Mouse (Mus musculus) liver, postnatal 0 days (tissue): ENCODE measurements at regions not wholly inside any gene's neighbourhood (a gene's known extent, or its start where the extent isn't known, plus 50 kb on each side); places are given as distances from the start of the nearest gene placed in this dataset.

Source experiments
- ATAC-seq: fragments of 200-750 bp; cut with Nextera tagmentation; 2 replicates; pipeline ENCODE4 v1.8.0; 2017; ENCODE audit warnings: mild to moderate bottlenecking, moderate library complexity
- DNase-seq: peaks from one replicate; pipeline ENCODE4 v3.0.0-alpha.2; 2016
- H3K27ac ChIP-seq: fragments of 300-500 bp; sonication (generic); 2 replicates; pipeline ENCODE4 v1.5.1; 2014; ENCODE audit warnings: antibody characterized with exemption, moderate library complexity, mild to moderate bottlenecking, low read depth
- H3K27me3 ChIP-seq: fragments of 300-500 bp; sonication (generic); 2 replicates; pipeline ENCODE4 v1.6.1; 2014; ENCODE audit warnings: low read length, control low read depth, mixed read lengths; ENCODE audit not compliant: insufficient read depth
- H3K36me3 ChIP-seq: fragments of 300-500 bp; sonication (generic); replicated peaks from 2 replicates; pipeline ENCODE4 v1.6.1; 2014; ENCODE audit warnings: mild to moderate bottlenecking, control low read depth, low read length, moderate library complexity, mixed read lengths; ENCODE audit not compliant: insufficient read depth
- H3K4me1 ChIP-seq: fragments of 300-500 bp; sonication (generic); 2 replicates; pipeline ENCODE4 v1.6.1; 2014; ENCODE audit warnings: antibody characterized with exemption, mild to moderate bottlenecking, control low read depth; ENCODE audit not compliant: insufficient read depth
- H3K4me2 ChIP-seq: fragments of 300-500 bp; sonication (generic); 2 replicates; pipeline ENCODE4 v1.6.1; 2014; ENCODE audit warnings: low read depth, mild to moderate bottlenecking, low read length, moderate library complexity, mixed read lengths
- H3K4me3 ChIP-seq: fragments of 300-500 bp; sonication (generic); 2 replicates; pipeline ENCODE4 v1.5.1; 2014; ENCODE audit warnings: low read depth, low read length
- H3K9ac ChIP-seq: fragments of 300-500 bp; sonication (generic); replicated peaks from 2 replicates; pipeline ENCODE4 v1.6.1; 2014; ENCODE audit warnings: mild to moderate bottlenecking, moderate library complexity
- H3K9me3 ChIP-seq: fragments of 300-500 bp; sonication (generic); 2 replicates; pipeline ENCODE4 v1.6.1; 2016; ENCODE audit warnings: mild to moderate bottlenecking, control low read depth, low read length, mixed read lengths
- CTCF ChIP-seq: sonication (generic); IDR thresholded peaks from 2 replicates; pipeline ENCODE4 v1.5.1; 2016; ENCODE audit warnings: antibody characterized with exemption, low read depth
- WGBS: fragments of 180-500 bp; shearing (Covaris S2); extraction: QIAGEN DNeasy Blood & Tissue Kit; methylation state at CpG from one replicate; pipeline ENCODE4 v1.1.7; 2014; ENCODE audit not compliant: insufficient replicate concordance; 5-methylcytosine and 5-hydroxymethylcytosine counted together

GRCm38 (mm10) chr4:45582496-45582895 is 50.2 kb upstream of the Shb start:
- no peak overlapping the region for H3K4me3 ChIP-seq
- ATAC-seq (no peak), DNase-seq (no peak)
- 76% methylated on average over 5 of the region's 5 CpGs for WGBS
- no peak for TF ChIP-seq CTCF
- no peak overlapping the region for H3K9ac ChIP-seq
- H3K27ac ChIP-seq = no peak overlapping the region
- H3K4me1 ChIP-seq = peaks cover 5% of the 10 kb centered on the region
- no peaks in the 10 kb centered on the region for H3K9me3 ChIP-seq
- no peak overlapping the region for H3K4me2 ChIP-seq
- no peaks in the 10 kb centered on the region for H3K36me3 ChIP-seq
- H3K27me3 ChIP-seq = no peaks in the 10 kb centered on the region
